Mouse (Mus musculus) olfactory bulb, adult 2 months (tissue): Measurements from ENCODE around the gene Igfbp2.

Source experiments
- CTCF ChIP-seq: fragments of 200-500 bp; IDR thresholded peaks from 2 replicates; pipeline ENCODE4 v1.5.1; 2012; ENCODE audit warnings: low read depth, mild to moderate bottlenecking, low read length, moderate library complexity; ENCODE audit not compliant: insufficient read depth
- POLR2A ChIP-seq: fragments of 200-500 bp; IDR thresholded peaks from 2 replicates; pipeline ENCODE4 v1.6.1; 2012; ENCODE audit warnings: mild to moderate bottlenecking, low read depth, low read length, moderate library complexity; ENCODE audit not compliant: insufficient read depth

GRCm38 (mm10) chr1:72877892-72878291 is 53.6 kb downstream of the Igfbp2 start:
- 0 out of 2 replicates have a peak, but pooled peaks have one; percentile 12 for TF ChIP-seq CTCF
- TF ChIP-seq POLR2A = no peak
